Mouse (Mus musculus): ENCODE data around the gene Gmeb2.

DNA sequence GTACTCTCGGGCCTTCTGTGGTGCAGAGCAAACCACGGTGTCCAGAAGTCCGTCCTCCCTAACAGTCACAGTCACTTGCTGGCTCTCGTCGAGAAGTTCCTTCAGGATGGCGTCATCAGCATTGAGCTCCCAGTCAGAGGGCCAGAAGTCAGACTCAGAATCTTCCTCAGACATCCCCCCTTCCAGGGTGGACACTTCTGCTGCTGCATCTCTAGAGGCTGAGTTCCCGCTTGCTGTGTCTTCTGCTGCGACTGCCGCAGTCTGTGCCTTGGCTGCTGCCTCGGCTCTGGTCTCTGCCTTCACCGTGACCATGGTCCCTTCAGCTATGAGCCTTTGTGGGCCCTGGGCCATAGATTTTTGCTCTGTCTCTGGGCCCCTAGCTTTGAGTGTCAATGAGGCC lies 53.2 kb downstream of the Gmeb2 start:
- TF ChIP-seq CTCF (IDR thresholded peaks at IDR 0.05; ENCODE audit: low read depth): no peak
- TF ChIP-seq EP300 (IDR thresholded peaks at IDR 0.05; ENCODE audit: low read depth): no peak

All from liver, postnatal 0 days (tissue).